Mouse (Mus musculus) retina, postnatal 7 days (tissue): ENCODE results near the gene Olfr1057.
"Not testable (repeated sequence)": the region's sequence is repeated elsewhere in the genome, so short reads cannot be mapped to it uniquely, and the experiment has no call there.

Experiments
- DNase-seq: peaks from one replicate; pipeline ENCODE4 v3.0.0-alpha.2; 2012; ENCODE audit warnings: low read depth, low spot score

Gene Olfr1057

GRCm38 (mm10) chr2:86378293-86378692 lies at the start of gene Olfr1057:
Gene Olfr1057 (minus strand): TSS chr2:86378393.
- DNase-seq: no peak

- DNase-seq: not testable (repeated sequence)
These were observed 48.5 kb upstream of the Olfr1057 start, which contains the start of gene Olfr1062 for GRCm38 (mm10) chr2:86426649-86427048. Gene Olfr1062 (minus strand): TSS chr2:86426749.

- DNase-seq: no peak
These were observed 35.8 kb upstream of the Olfr1057 start, which contains the start of gene Olfr1061 for GRCm38 (mm10) chr2:86413950-86414349. Gene Olfr1061 (minus strand): TSS chr2:86414050.

- DNase-seq: no peak
These were observed 16.9 kb upstream of the Olfr1057 start for GRCm38 (mm10) chr2:86395114-86395513.

- DNase-seq: not testable (repeated sequence)
These were observed 10.3 kb upstream of the Olfr1057 start, which contains the start of gene Olfr1058 for GRCm38 (mm10) chr2:86388461-86388860. Gene Olfr1058 (minus strand): TSS chr2:86388561.

- not testable (repeated sequence) for DNase-seq
These were observed 11.9 kb downstream of the Olfr1057 start for GRCm38 (mm10) chr2:86366342-86366741.

GRCm38 (mm10) chr2:86362369-86362768 lies 15.8 kb downstream of the Olfr1057 start, which contains the start of gene Olfr1056:
Gene Olfr1056 (minus strand): TSS chr2:86362469.
- DNase-seq: no peak

- DNase-seq: not testable (repeated sequence)
These were observed 26.4 kb downstream of the Olfr1057 start for GRCm38 (mm10) chr2:86351751-86352150.

GRCm38 (mm10) chr2:86350184-86350583 lies 28.0 kb downstream of the Olfr1057 start, which contains the start of gene Olfr1055:
Gene Olfr1055 (minus strand): TSS chr2:86350284.
- no peak for DNase-seq

GRCm38 (mm10) chr2:86335333-86335732 lies 42.9 kb downstream of the Olfr1057 start, which contains the start of gene Olfr1054:
Gene Olfr1054 (minus strand): TSS chr2:86335433.
- DNase-seq: no peak
